Mouse (Mus musculus): Measurements from ENCODE around the gene Ldlrad3.

- TF ChIP-seq POLR2A (IDR thresholded peaks at IDR 0.05; ENCODE audit: low read depth, low read length) (no peak), CTCF (conservative IDR thresholded peaks at IDR 0.05; ENCODE audit: insufficient read depth, insufficient read length, low read depth, low read length) (no peak)
Measured at GRCm38 (mm10) chr2:102156460-102156859, 29.7 kb downstream of the Ldlrad3 start.

Measured in kidney, adult 2 months (tissue).